Mouse (Mus musculus) gastrocnemius, postnatal 4 days (tissue): Measurements from ENCODE around the gene Slc25a39. TPM values are rescaled to one million over a fixed set of nuclear protein-coding genes. Genes with fewer than 3 reads are reported as not detected.
"Not testable (repeated sequence)": the region's sequence is repeated elsewhere in the genome, so short reads cannot be mapped to it uniquely, and the experiment has no call there.

Experiments used
- DNase-seq, 2 experiments: peaks; one replicate each; pipeline ENCODE4 v3.0.0; 2021 to 2022; ENCODE audit warnings: low spot score in 2 of 2, mixed read lengths in 2 of 2
- total RNA-seq, 2 experiments: library from RNA; stranded (reverse); gene quantifications; 2 replicates each; pipeline ENCODE4 v1.2.3; 2021

The Slc25a39 gene
- total RNA-seq, 2 experiments from 2014 or later: 54.5 to 66.3 TPM

DNA sequence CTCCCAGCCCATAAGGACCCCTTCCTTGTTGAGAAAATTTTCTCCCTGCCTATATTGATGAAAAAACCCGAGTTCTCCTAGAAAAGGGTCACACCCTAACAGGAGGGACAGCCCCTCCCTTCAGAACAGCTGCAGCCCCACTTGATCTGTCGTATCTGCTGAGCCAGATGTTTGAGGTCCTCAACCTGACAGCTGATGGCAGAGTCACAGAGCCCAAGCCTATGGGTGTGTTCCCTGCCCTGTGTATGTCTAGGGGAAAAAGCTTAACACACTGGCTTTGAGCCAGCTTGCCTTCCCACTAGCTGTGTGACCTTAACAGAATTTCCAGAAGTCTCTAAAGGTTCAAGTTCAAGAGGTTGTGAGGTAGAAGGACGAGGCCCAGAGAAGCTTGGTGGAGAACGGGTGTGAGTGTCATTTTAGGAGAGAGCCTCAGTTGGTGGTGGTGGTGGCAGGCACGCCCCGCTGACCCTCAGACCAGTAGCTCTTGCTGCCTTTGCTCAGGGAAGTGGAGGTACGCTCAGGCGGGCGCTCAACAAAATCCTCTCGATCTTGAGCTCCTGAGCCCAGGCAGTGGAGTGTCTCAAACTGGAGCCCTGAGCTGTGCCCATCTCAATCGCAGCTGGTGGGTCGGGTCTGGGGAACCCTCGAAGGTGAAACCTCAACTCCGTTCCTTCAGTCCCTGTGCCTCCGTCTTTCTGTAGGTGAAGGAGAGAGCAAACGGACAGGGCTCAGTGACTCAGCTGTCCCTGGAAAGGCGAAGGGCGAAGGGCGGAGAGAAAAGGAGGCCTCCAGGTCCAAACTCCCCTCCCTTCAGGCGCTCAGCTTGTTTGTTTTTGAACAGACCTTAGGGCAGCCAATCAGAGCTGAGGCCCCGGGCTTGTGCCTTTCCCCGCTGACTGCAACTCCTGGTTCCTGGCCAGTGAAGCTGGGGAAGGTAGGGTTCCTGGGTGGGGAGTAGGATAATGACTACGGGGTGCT lies 32.3 kb downstream of the Slc25a39 start:
- DNase-seq: peak in 1 of 2 experiments; percentile 36

- no peak for DNase-seq
Measured at GRCm38 (mm10) chr11:102374108-102374725, 33.5 kb downstream of the Slc25a39 start.

GRCm38 (mm10) chr11:102373646-102374045 lies 34.1 kb downstream of the Slc25a39 start:
- DNase-seq: peak in 1 of 2 experiments; percentile 10

GRCm38 (mm10) chr11:102372936-102373335 lies 34.8 kb downstream of the Slc25a39 start:
- DNase-seq: no peak

DNA sequence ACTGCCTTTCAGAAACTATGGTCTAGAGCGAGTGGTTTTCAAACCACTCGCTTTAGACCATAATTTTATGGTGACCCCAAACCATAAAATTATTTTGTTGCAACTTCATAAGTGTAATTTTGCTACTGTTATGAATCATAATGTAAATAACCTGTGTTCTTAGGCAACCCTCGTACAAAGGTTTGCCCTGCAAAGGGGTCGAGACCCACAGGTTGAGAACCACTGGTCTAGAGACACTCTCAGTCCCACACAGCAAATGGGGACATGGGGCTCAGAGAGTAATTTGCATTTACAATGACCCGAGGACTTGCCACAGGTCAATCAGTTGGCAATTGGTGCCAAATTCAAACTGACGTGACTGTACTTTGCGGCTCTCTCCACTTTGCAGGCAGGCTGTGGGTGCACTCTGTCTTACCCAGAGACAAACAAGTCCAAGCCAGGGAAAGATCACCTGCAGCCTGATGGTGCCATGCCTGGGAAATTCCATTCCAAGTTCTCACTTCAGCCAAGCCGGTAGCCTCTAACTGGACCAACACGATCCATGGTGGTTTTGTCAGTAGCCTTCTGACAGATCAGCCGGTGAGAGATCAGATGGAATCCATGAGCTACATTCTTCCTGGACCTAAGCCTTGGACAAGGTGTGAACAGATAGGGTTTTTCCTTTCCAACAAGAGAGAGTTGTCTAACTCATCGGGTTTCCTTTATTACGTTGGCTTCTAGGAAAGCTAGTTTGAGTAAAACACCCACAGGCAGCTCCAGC lies 35.6 kb downstream of the Slc25a39 start:
- DNase-seq: no peak

DNA sequence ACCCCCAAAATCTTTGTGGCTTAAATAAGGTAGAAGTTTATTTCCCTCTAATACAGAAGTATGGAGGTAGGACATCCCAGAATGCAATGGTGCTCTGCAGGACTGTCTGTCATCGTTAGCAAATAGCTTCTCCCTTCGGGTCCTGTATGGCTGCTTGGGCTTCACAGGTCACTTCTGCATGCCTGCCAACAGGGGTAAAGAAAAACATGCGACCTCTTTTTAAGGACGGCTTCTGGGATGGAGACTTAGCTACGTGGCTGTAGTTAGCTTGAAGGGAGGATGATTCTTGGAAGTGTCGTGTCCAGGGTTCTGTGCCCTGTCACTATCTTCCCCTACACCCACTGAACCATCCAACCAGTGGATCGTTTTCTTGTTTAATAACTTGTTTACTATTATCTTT lies 37.5 kb downstream of the Slc25a39 start:
- DNase-seq: no peak

- no peak for DNase-seq
Measured at GRCm38 (mm10) chr11:102369263-102369662, 38.5 kb downstream of the Slc25a39 start.

DNA sequence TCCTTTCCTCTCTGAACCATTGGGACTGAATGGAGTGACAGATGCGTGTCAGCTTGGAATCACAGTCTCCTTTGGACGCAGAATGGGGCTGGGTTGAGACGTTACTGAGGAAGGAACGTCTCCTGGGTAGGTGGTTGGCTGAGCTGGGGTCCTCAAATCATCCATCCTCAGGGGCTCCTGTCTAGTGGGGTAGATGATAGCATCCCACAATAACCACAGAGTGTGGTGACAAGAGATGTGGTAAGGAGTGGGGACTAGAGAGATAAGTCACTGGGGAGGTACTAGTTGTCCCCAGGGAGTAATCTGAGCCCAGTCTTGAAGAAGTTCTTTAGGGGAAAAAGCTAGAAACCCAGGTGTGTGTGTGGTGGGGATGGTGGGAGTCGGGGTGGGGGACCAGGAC lies 39.4 kb downstream of the Slc25a39 start:
- DNase-seq: no peak

GRCm38 (mm10) chr11:102367504-102368280 lies 40.1 kb downstream of the Slc25a39 start:
- DNase-seq: no peak

DNA sequence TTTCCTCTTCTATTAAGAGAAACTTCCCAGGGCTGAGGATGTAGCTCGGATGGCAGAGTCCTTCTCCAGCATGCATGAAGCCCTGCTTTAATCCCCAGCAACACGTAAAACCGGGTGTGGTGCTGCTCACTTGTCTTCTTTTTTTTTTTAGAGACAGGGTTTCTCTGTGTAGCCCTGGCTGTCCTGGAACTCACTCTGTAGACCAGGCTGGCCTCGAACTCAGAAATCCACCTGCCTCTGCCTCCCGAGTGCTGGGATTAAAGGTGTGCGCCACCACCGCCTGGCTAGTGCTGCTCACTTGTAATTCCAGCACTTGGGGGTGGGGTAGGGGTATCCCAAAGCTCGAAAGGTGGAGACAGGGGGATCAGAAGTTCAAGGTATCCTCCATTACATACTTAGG lies 41.6 kb downstream of the Slc25a39 start, which contains the start of gene Slc4a1:
Gene Slc4a1, minus strand, starts transcription at position 101 of the 400 bp plus-strand sequence.
- DNase-seq: not testable (repeated sequence)

DNA sequence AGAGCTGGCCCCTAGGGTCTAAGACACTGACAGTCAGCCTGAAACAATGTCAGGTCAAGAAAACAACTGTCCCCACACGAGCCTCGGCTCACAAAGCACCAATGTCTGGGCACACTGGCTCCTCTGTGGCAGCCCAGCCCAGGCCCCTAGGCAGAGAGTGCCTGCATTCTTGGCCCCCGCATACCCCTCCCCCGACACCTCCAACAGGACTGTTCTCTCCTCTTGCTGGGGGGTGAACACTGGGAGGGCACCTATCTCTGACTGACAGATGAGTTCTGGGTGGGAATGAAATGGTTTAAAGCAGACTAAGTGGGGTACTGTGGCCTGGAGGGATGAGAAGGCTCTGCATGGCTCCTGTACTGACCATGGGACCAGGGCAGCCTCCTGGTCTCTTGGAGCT lies 42.0 kb downstream of the Slc25a39 start:
- no peak for DNase-seq

- no peak for DNase-seq
Measured at GRCm38 (mm10) chr11:102364570-102365371, 43.0 kb downstream of the Slc25a39 start.

GRCm38 (mm10) chr11:102363623-102364022 lies 44.1 kb downstream of the Slc25a39 start:
- no peak for DNase-seq

DNA sequence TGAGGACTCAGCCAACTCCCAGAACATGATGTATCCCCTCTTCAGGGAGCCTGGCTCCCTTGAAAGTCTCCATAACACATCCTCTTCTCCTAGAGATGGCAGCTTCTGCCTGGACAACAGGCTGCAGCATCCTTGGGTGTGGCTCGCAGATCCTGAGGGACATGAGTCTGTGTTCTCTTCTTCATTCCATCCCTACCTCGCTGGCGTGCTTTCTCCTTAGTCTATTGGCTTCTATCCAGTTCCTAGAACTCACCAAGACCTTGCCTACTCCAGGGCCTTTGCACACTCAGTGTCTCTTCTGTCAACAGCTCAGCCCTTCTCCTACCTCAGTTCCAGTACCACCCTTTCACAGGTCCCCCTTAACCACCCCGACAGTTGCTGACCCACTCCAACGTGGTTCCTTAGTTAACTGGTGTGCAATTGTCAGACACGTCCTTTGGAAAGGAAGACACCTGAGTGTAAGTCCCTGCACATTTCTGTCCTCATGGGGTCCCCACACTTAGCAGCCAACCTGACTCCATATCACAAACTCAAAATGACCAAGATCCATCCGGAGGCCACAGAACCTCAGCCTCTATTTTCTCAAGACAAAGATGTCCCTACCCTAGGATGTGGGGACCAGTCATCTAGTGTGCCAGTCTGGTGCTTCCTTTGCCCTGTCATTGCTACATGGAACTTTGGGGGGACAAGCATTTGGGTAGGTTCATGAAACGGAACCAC lies 45.8 kb downstream of the Slc25a39 start:
- DNase-seq: no peak

DNA sequence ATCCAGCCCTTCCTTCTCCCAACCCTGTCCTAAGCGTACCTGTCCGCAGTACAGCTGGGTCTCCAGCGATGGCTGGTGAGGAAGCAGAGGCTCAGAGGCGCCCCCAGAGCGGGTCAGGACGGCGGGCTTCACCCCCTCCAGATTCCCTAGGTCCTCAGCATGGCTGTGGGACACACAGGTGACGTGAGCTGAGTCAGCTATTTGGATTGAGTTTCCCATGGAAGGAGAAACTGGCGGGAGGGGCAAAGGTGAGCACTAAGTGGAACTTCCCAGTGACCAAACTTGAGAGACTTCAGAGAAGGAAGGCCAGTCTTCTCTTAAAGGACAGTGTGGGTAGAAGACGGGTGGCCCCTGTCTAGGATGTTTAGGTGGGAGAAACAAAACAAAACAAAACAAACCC lies 49.4 kb downstream of the Slc25a39 start:
- no peak for DNase-seq

DNA sequence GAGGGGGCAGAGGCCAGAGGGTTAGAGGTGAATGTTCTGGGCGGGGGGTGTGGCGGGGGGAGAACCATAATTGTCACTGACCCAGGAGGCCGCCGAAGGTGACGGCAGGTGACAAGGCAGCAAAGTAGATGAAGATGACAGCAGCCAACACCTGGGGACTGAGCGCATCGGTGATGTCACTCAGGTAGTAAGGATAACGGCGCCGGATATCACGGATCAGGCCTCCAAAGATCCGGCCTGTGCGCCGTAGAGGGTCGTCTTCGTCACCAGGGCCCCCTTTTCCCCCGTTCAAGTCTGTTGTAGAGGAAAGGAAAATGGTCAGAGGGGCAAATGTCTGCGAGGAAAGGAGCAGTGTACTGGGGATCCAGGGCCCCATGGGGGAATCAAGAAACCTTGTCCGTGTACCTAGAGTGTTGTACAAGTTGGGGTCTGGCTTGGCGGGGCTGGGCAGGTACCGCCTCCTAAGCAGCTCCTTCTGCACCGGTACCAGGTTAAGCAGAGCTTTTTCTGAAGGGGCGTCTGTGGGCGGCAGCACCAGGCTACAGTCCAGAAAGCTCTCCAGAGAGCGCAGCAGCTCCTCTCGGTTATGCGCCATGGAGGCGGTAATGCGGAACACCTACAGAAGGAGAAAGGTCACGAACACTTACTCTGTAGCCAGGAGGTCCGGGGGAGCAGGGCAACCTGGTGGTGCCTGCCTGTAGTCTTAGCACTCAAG lies 51.0 kb downstream of the Slc25a39 start:
- DNase-seq: no peak

DNA sequence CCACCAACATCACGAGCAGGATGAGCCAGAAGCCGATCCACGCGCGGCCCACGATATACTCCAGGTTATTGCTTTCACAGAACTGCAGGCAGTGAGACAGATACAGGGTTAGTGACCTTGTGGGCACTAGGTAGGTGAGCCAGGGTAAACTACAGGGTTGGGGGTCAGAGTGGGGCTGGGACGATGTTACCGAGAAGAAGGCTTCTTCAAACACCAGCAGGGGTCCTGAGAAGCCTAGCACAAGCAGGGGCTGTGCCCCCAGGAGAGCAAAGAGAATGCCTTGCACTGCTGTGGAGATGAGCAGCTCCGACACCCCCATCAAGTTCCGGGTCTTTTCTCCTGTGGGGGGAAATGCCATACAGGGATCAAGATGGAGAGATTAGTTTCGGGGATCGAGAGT lies 51.6 kb downstream of the Slc25a39 start:
- DNase-seq: no peak

- no peak for DNase-seq
Measured at GRCm38 (mm10) chr11:102355501-102355900, 52.2 kb downstream of the Slc25a39 start.

DNA sequence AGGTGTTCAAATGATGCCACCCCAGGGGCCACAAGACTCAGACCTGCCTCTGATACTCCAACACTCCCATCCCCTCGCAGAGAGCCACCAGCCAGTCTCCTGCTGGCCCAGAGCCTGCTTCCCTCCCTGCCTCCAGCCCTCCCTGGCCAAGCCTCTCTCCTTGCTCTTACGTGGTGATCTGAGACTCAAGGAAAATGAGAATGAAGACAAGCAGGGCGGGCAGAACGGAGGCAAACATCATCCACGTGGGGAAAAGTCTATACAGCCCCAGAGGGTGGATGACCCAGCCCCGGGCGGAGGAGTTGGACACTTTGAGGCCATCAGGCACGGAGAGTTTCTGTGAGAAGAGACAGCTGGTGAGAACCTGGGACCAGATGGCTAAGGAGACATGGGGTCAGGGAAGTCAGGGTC lies 54.7 kb downstream of the Slc25a39 start:
- no peak for DNase-seq
